Mouse (Mus musculus): ENCODE data around the gene Tnrc18. TPM values are rescaled to one million over a fixed set of nuclear protein-coding genes. Genes with fewer than 3 reads are reported as not detected.

Tnrc18 gene
- polyA plus RNA-seq, 1 experiment from 2014 or later, result 64.1 TPM

GRCm38 (mm10) chr5:142764889-142765288 lies 52.6 kb downstream of the Tnrc18 start:
- ATAC-seq (ENCODE audit: low FRiP score, low read depth), result no peak
- no peaks in the 10 kb centered on the region for H3K9me3 ChIP-seq
- no peak overlapping the region for H3K9ac ChIP-seq (replicated peaks)
- 0 out of 2 replicates have a peak overlapping the region, but pooled peaks have one; percentile 35 for H3K27ac ChIP-seq (replicated peaks)
- H3K4me2 ChIP-seq (replicated peaks), result no peak overlapping the region
- no peaks in the 10 kb centered on the region for H3K27me3 ChIP-seq
- WGBS, result 82% methylated on average over 15 of the region's 15 CpGs
- H3K4me3 ChIP-seq, result no peak overlapping the region
- H3K4me1 ChIP-seq, result peaks cover 28% of the 10 kb centered on the region
- peaks cover 92% of the 10 kb centered on the region for H3K36me3 ChIP-seq

- Histone ChIP-seq H3K9ac (replicated peaks) (0 out of 2 replicates have a peak overlapping the region, but pooled peaks have one; percentile 1), H3K4me3 (no peak overlapping the region), H3K4me2 (replicated peaks) (no peak overlapping the region), H3K27ac (replicated peaks) (0 out of 2 replicates have a peak overlapping the region, but pooled peaks have one; percentile 35), H3K4me1 (peaks cover 23% of the 10 kb centered on the region), H3K36me3 (peaks cover 92% of the 10 kb centered on the region), H3K9me3 (no peaks in the 10 kb centered on the region), H3K27me3 (no peaks in the 10 kb centered on the region)
- no peak for ATAC-seq (ENCODE audit: low FRiP score, low read depth)
- WGBS, result 54% methylated on average over 11 of the region's 11 CpGs
Observed at GRCm38 (mm10) chr5:142764306-142764705, 53.2 kb downstream of the Tnrc18 start.

- H3K27ac ChIP-seq (replicated peaks), result peak overlapping the region; percentile 56
- H3K4me3 ChIP-seq, result no peak overlapping the region
- 87% methylated on average over 21 of the region's 21 CpGs for WGBS
- H3K9ac ChIP-seq (replicated peaks), result no peak overlapping the region
- peaks cover 99% of the 10 kb centered on the region for H3K36me3 ChIP-seq
- H3K9me3 ChIP-seq, result no peaks in the 10 kb centered on the region
- no peaks in the 10 kb centered on the region for H3K27me3 ChIP-seq
- peaks cover 11% of the 10 kb centered on the region; the same call in 1 of the 2 replicates for H3K4me1 ChIP-seq
- ATAC-seq (ENCODE audit: low FRiP score, low read depth), result no peak
- no peak overlapping the region for H3K4me2 ChIP-seq (replicated peaks)
Observed at GRCm38 (mm10) chr5:142762082-142762807, 55.2 kb downstream of the Tnrc18 start.

GRCm38 (mm10) chr5:142761326-142761983 lies 56.0 kb downstream of the Tnrc18 start:
- Histone ChIP-seq H3K4me1 (peaks cover 11% of the 10 kb centered on the region; the same call in 1 of the 2 replicates), H3K4me3 (no peak overlapping the region), H3K9me3 (no peaks in the 10 kb centered on the region), H3K27ac (replicated peaks) (peak overlapping the region; percentile 56), H3K27me3 (no peaks in the 10 kb centered on the region), H3K9ac (replicated peaks) (no peak overlapping the region), H3K36me3 (peaks cover 99% of the 10 kb centered on the region), H3K4me2 (replicated peaks) (no peak overlapping the region)
- 82% methylated on average over 16 of the region's 16 CpGs for WGBS
- ATAC-seq (ENCODE audit: low FRiP score, low read depth), result no peak

GRCm38 (mm10) chr5:142759786-142760185 lies 57.7 kb downstream of the Tnrc18 start:
- Histone ChIP-seq H3K9ac (replicated peaks) (no peak overlapping the region), H3K36me3 (peaks cover 99% of the 10 kb centered on the region)
- whole genome bisulfite sequencing, result 91% methylated on average over 8 of the region's 8 CpGs

GRCm38 (mm10) chr5:142752241-142752640 lies 65.2 kb downstream of the Tnrc18 start:
- H3K9ac ChIP-seq (replicated peaks), result no peak overlapping the region
- no peak for ATAC-seq (ENCODE audit: low FRiP score, low read depth)
- H3K27me3 ChIP-seq, result no peaks in the 10 kb centered on the region
- H3K36me3 ChIP-seq, result peaks cover 95% of the 10 kb centered on the region
- H3K27ac ChIP-seq (replicated peaks), result no peak overlapping the region
- H3K4me1 ChIP-seq, result no peaks in the 10 kb centered on the region
- 53% methylated on average over 13 of the region's 13 CpGs for WGBS
- no peaks in the 10 kb centered on the region for H3K9me3 ChIP-seq
- H3K4me3 ChIP-seq, result no peak overlapping the region
- H3K4me2 ChIP-seq (replicated peaks), result no peak overlapping the region

More at GRCm38 (mm10) chr5:142759786-142760185, 57.7 kb downstream of the Tnrc18 start:
- no peak for ATAC-seq (ENCODE audit: low FRiP score, low read depth)
- Histone ChIP-seq H3K27ac (replicated peaks) (no peak overlapping the region), H3K4me1 (peaks cover 11% of the 10 kb centered on the region; the same call in 1 of the 2 replicates), H3K9me3 (no peaks in the 10 kb centered on the region), H3K4me3 (no peak overlapping the region), H3K27me3 (no peaks in the 10 kb centered on the region), H3K4me2 (replicated peaks) (no peak overlapping the region)

- 86% methylated on average over 11 of the region's 11 CpGs for WGBS
- ATAC-seq (ENCODE audit: low FRiP score, low read depth), result no peak
- Histone ChIP-seq H3K27me3 (no peaks in the 10 kb centered on the region), H3K9ac (replicated peaks) (no peak overlapping the region), H3K4me2 (replicated peaks) (no peak overlapping the region), H3K4me3 (no peak overlapping the region), H3K9me3 (no peaks in the 10 kb centered on the region), H3K36me3 (peaks cover 85% of the 10 kb centered on the region), H3K4me1 (no peaks in the 10 kb centered on the region), H3K27ac (replicated peaks) (peak overlapping the region; percentile 40; the same call in 1 of the 2 replicates)
Observed at GRCm38 (mm10) chr5:142750173-142750572, 67.3 kb downstream of the Tnrc18 start.

- Histone ChIP-seq H3K4me3 (no peak overlapping the region), H3K27me3 (no peaks in the 10 kb centered on the region), H3K36me3 (peaks cover 89% of the 10 kb centered on the region), H3K4me2 (replicated peaks) (no peak overlapping the region), H3K27ac (replicated peaks) (no peak overlapping the region), H3K9me3 (no peaks in the 10 kb centered on the region), H3K9ac (replicated peaks) (no peak overlapping the region), H3K4me1 (no peaks in the 10 kb centered on the region)
- ATAC-seq (ENCODE audit: low FRiP score, low read depth), result no peak
- WGBS, result 69% methylated on average over 12 of the region's 12 CpGs
Observed at GRCm38 (mm10) chr5:142747026-142747629, 70.3 kb downstream of the Tnrc18 start.

GRCm38 (mm10) chr5:142739941-142740340 lies 77.5 kb downstream of the Tnrc18 start:
- Histone ChIP-seq H3K27me3 (no peaks in the 10 kb centered on the region), H3K9me3 (no peaks in the 10 kb centered on the region), H3K36me3 (peaks cover 97% of the 10 kb centered on the region), H3K4me2 (replicated peaks) (no peak overlapping the region), H3K27ac (replicated peaks) (no peak overlapping the region), H3K9ac (replicated peaks) (no peak overlapping the region), H3K4me3 (no peak overlapping the region), H3K4me1 (no peaks in the 10 kb centered on the region)
- no peak for ATAC-seq (ENCODE audit: low FRiP score, low read depth)
- 95% methylated on average over 8 of the region's 8 CpGs for WGBS

GRCm38 (mm10) chr5:142731916-142732315 lies 85.5 kb downstream of the Tnrc18 start:
- peaks cover 98% of the 10 kb centered on the region for H3K36me3 ChIP-seq
- H3K9me3 ChIP-seq, result no peaks in the 10 kb centered on the region
- WGBS, result 93% methylated on average over 11 of the region's 11 CpGs

GRCm38 (mm10) chr5:142730295-142730694 lies 87.2 kb downstream of the Tnrc18 start:
- 94% methylated on average over 12 of the region's 12 CpGs for WGBS

More at GRCm38 (mm10) chr5:142731916-142732315, 85.5 kb downstream of the Tnrc18 start:
- no peaks in the 10 kb centered on the region for H3K27me3 ChIP-seq
- no peak overlapping the region for H3K27ac ChIP-seq (replicated peaks)
- H3K9ac ChIP-seq (replicated peaks), result no peak overlapping the region
- H3K4me2 ChIP-seq (replicated peaks), result no peak overlapping the region
- H3K4me1 ChIP-seq, result no peaks in the 10 kb centered on the region
- no peak overlapping the region for H3K4me3 ChIP-seq
- no peak for ATAC-seq (ENCODE audit: low FRiP score, low read depth)

GRCm38 (mm10) chr5:142728301-142728700 lies 89.2 kb downstream of the Tnrc18 start:
- no peaks in the 10 kb centered on the region for H3K27me3 ChIP-seq
- H3K4me1 ChIP-seq, result no peaks in the 10 kb centered on the region
- no peak overlapping the region for H3K27ac ChIP-seq (replicated peaks)
- ATAC-seq (ENCODE audit: low FRiP score, low read depth), result no peak
- no peak overlapping the region for H3K4me2 ChIP-seq (replicated peaks)
- no peaks in the 10 kb centered on the region for H3K9me3 ChIP-seq
- no peak overlapping the region for H3K4me3 ChIP-seq
- H3K9ac ChIP-seq (replicated peaks), result no peak overlapping the region
- peaks cover 83% of the 10 kb centered on the region for H3K36me3 ChIP-seq
- WGBS, result 95% methylated on average over 16 of the region's 16 CpGs

More at GRCm38 (mm10) chr5:142730295-142730694, 87.2 kb downstream of the Tnrc18 start:
- Histone ChIP-seq H3K4me2 (replicated peaks) (no peak overlapping the region), H3K27me3 (no peaks in the 10 kb centered on the region), H3K4me3 (no peak overlapping the region), H3K27ac (replicated peaks) (no peak overlapping the region), H3K9me3 (no peaks in the 10 kb centered on the region), H3K4me1 (no peaks in the 10 kb centered on the region), H3K36me3 (peaks cover 98% of the 10 kb centered on the region), H3K9ac (replicated peaks) (no peak overlapping the region)
- no peak for ATAC-seq (ENCODE audit: low FRiP score, low read depth)

Measured in midbrain, embryonic 12.5 days (tissue).